Mouse (Mus musculus) left cerebral cortex, postnatal 10 days (tissue): ENCODE results near the gene Sfi1. TPM values are rescaled to one million over a fixed set of nuclear protein-coding genes. Genes with fewer than 3 reads are reported as not detected.
"Not testable (repeated sequence)": the region's sequence is repeated elsewhere in the genome, so short reads cannot be mapped to it uniquely, and the experiment has no call there.

Experiments
- DNase-seq, 2 experiments: peaks; one replicate each; pipeline ENCODE4 v3.0.0; 2021 to 2022; ENCODE audit warnings: low spot score in 2 of 2, mixed read lengths in 1 of 2; ENCODE audit errors: extremely low spot score in 1 of 2
- intact Hi-C: fragments of 180-260 bp; cut with DNase I; formaldehyde crosslinking; loops from one replicate; pipeline ENCODE4 v1.15.1; 2025
- total RNA-seq, 2 experiments: library from RNA; stranded (reverse); gene quantifications; 2 replicates each; pipeline ENCODE4 v1.2.3; 2021

The Sfi1 gene
- total RNA-seq, 2 experiments from 2014 or later = 51.9 to 73.2 TPM

- intact Hi-C loops = not testable (repeated sequence)
- DNase-seq = peak; percentile 95 to 96
Observed at GRCm38 (mm10) chr11:3126478-3127302, 66.6 kb downstream of the Sfi1 start.

GRCm38 (mm10) chr11:3125922-3126321 is 67.3 kb downstream of the Sfi1 start:
- intact Hi-C loops, DNase-seq: not testable (repeated sequence)

GRCm38 (mm10) chr11:3124932-3125810 is 68.1 kb downstream of the Sfi1 start:
- not testable (repeated sequence) for DNase-seq

GRCm38 (mm10) chr11:3114403-3114802 is 78.9 kb downstream of the Sfi1 start:
- no peak for DNase-seq
- intact Hi-C loops = no loop called here

More at GRCm38 (mm10) chr11:3124932-3125810, 68.1 kb downstream of the Sfi1 start:
- intact Hi-C loops = not testable (repeated sequence)

- no peak for DNase-seq
- intact Hi-C loops = no loop called here
Observed at GRCm38 (mm10) chr11:3106154-3106553, 87.1 kb downstream of the Sfi1 start.

- DNase-seq = no peak
- intact Hi-C loops = no loop called here
Observed at GRCm38 (mm10) chr11:3105261-3105731, 88.0 kb downstream of the Sfi1 start.

GRCm38 (mm10) chr11:3104501-3105260 is 88.6 kb downstream of the Sfi1 start:
- DNase-seq, intact Hi-C loops: not testable (repeated sequence)

- intact Hi-C loops = no loop called here
- DNase-seq = no peak
Observed at GRCm38 (mm10) chr11:3103619-3104164, 89.6 kb downstream of the Sfi1 start.

GRCm38 (mm10) chr11:3102626-3103025 is 90.6 kb downstream of the Sfi1 start:
- DNase-seq, intact Hi-C loops: not testable (repeated sequence)

- intact Hi-C loops = no loop called here
- DNase-seq = no peak
Observed at GRCm38 (mm10) chr11:3101875-3102494, 91.3 kb downstream of the Sfi1 start.

- intact Hi-C loops = no loop called here
- no peak for DNase-seq
Observed at GRCm38 (mm10) chr11:3101072-3101874, 92.0 kb downstream of the Sfi1 start.

- intact Hi-C loops, DNase-seq: not testable (repeated sequence)
Observed at GRCm38 (mm10) chr11:3100066-3100645, 93.1 kb downstream of the Sfi1 start.

Other genes starting within 250 kb of the Sfi1 start
- gene Eif4enif1, start 8.9 kb upstream of the Sfi1 start, total RNA-seq = 10 to 100 TPM; 60.6 to 62.1 TPM
- 10 to 100 TPM; 86.9 to 88.6 TPM for gene Drg1, start 73.0 kb upstream of the Sfi1 start, total RNA-seq
- 10 to 100 TPM; 43.3 to 46.5 TPM for gene Patz1, start 95.4 kb upstream of the Sfi1 start, total RNA-seq
- 10 to 100 TPM; 20.5 to 24.0 TPM for gene Pik3ip1, start 136.9 kb upstream of the Sfi1 start, total RNA-seq
- 100 to 1,000 TPM; 123 to 126 TPM for gene Limk2, start 215.7 kb upstream of the Sfi1 start, total RNA-seq